In the genomic region with DNA sequence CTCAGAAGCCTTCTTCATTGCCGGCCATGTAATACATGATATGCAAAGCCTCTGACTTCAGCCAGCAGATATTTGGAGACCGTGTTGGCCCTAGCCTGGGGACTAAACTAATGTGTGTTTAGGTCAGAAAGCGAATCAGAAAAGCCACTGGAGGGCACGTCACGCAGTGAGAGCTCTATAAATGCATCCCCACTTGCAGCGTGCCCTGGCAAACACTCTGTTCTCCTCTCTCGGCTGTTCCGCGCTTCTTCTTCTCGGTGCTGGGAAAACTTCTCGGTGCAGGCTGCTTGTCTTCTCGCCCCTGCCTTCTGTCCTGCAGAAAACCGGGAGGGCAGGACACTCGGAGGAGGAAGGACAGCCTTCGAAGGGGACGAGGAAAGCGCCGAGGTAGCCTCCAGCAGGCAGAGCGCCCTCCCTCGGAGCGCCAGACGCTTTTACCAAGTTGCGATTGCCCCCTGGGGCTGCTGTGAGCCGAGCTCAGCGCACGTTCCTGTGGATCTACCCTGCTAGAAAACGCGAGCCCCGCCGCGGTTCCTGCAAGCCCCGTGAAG, we compare ENCODE assay signal across 8 mouse cellular contexts. TPM values are rescaled to one million over a fixed set of nuclear protein-coding genes. Genes with fewer than 3 reads are reported as not detected.
DNase-seq lines count a peak whose midpoint lies in the region; ATAC-seq and TF ChIP-seq lines count a peak whose summit lies in the region.

No protein-coding gene starts in this region.

- H3K4me1 ChIP-seq in forebrain, embryonic 12.5 days, result peaks cover 35% of the 10 kb centered on the region
- H3K4me1 ChIP-seq in limb, embryonic 15.5 days, result peaks cover 39% of the 10 kb centered on the region
- H3K4me1 ChIP-seq in neural tube, embryonic 15.5 days, result peaks cover 47% of the 10 kb centered on the region

- H3K79me3 ChIP-seq in C2C12 (ENCODE audit: low read depth), result no peaks in the 10 kb centered on the region

- no peaks in the 10 kb centered on the region for H3K27me3 ChIP-seq in C2C12 (ENCODE audit: control insufficient read depth, insufficient read depth, insufficient read length)
- H3K27me3 ChIP-seq in forebrain, embryonic 12.5 days, result peaks cover 87% of the 10 kb centered on the region
- peaks cover 83% of the 10 kb centered on the region for H3K27me3 ChIP-seq in limb, embryonic 15.5 days
- H3K27me3 ChIP-seq in neural tube, embryonic 15.5 days (replicated peaks), result peaks cover 90% of the 10 kb centered on the region

- 0 out of 2 replicates have a peak overlapping the region, but pooled peaks have one; percentile 42 for H3K9ac ChIP-seq in forebrain, embryonic 12.5 days
- peak overlapping the region; percentile 60 for H3K9ac ChIP-seq in limb, embryonic 15.5 days
- H3K9ac ChIP-seq in neural tube, embryonic 15.5 days (replicated peaks), result peak overlapping the region; percentile 54

- peaks cover 16% of the 10 kb centered on the region for H3K79me2 ChIP-seq in C2C12 (ENCODE audit: control insufficient read depth, insufficient read depth)

- TF ChIP-seq CTCF in C2C12 (IDR thresholded peaks at IDR 0.05; ENCODE audit: control insufficient read depth, insufficient read depth, insufficient read length), result peak; percentile 84

- H3K4me3 ChIP-seq in C2C12 (ENCODE audit: insufficient read depth, poor library complexity, severe bottlenecking), result peak overlapping the region; percentile 62
- H3K4me3 ChIP-seq in forebrain, embryonic 12.5 days (replicated peaks), result peak overlapping the region; percentile 51
- peak overlapping the region; percentile 59 for H3K4me3 ChIP-seq in limb, embryonic 15.5 days
- peak overlapping the region; percentile 57 for H3K4me3 ChIP-seq in neural tube, embryonic 15.5 days (replicated peaks)

- no peak overlapping the region for H3K27ac ChIP-seq in forebrain, embryonic 12.5 days
- no peak overlapping the region for H3K27ac ChIP-seq in limb, embryonic 15.5 days
- H3K27ac ChIP-seq in neural tube, embryonic 15.5 days (replicated peaks), result no peak overlapping the region

- H3ac ChIP-seq in C2C12 (ENCODE audit: control insufficient read depth, insufficient read length, low read depth), result peak overlapping the region; percentile 90

- DNase-seq in cerebellum, postnatal 25 days, result peak; percentile 17 to 30
- no peak for DNase-seq in cerebellum, adult 9-10 months
- no peak for DNase-seq in cerebellum, adult 11 months
- no peak for DNase-seq in adrenal gland, adult 8-10 months

- WGBS in forebrain, embryonic 12.5 days, result under 1% methylated on average over 31 of the region's 32 CpGs
- under 1% methylated on average over 32 of the region's 32 CpGs for WGBS in limb, embryonic 15.5 days
- under 1% methylated on average over 32 of the region's 32 CpGs for WGBS in neural tube, embryonic 15.5 days

- no peaks in the 10 kb centered on the region for H3K9me3 ChIP-seq in forebrain, embryonic 12.5 days
- H3K9me3 ChIP-seq in limb, embryonic 15.5 days, result no peaks in the 10 kb centered on the region
- H3K9me3 ChIP-seq in neural tube, embryonic 15.5 days (replicated peaks), result no peaks in the 10 kb centered on the region

- H3K36me3 ChIP-seq in C2C12 (ENCODE audit: control insufficient read depth, insufficient read depth), result no peaks in the 10 kb centered on the region
- H3K36me3 ChIP-seq in forebrain, embryonic 12.5 days (replicated peaks), result no peaks in the 10 kb centered on the region
- no peaks in the 10 kb centered on the region for H3K36me3 ChIP-seq in limb, embryonic 15.5 days
- no peaks in the 10 kb centered on the region for H3K36me3 ChIP-seq in neural tube, embryonic 15.5 days

- 0 out of 2 replicates have a peak, but pooled peaks have one; percentile 10 for ATAC-seq in forebrain, embryonic 12.5 days (ENCODE audit: low FRiP score)
- no peak for ATAC-seq in limb, embryonic 15.5 days (ENCODE audit: insufficient number of reproducible peaks, low FRiP score, low TSS enrichment, low read depth)
- peak; percentile 28; the same call in 1 of the 2 replicates for ATAC-seq in neural tube, embryonic 15.5 days (ENCODE audit: low FRiP score)

- peak overlapping the region; percentile 92 for H3K4me2 ChIP-seq in forebrain, embryonic 12.5 days
- peak overlapping the region; percentile 97 for H3K4me2 ChIP-seq in limb, embryonic 15.5 days
- H3K4me2 ChIP-seq in neural tube, embryonic 15.5 days, result peak overlapping the region; percentile 100

TF ChIP-seq in C2C12, 6 proteins besides CTCF, POLR2A, EP300 and RAD21:
- TF ChIP-seq USF1 (IDR thresholded peaks at IDR 0.05; ENCODE audit: low read depth) (no peak), MAX (IDR thresholded peaks at IDR 0.05) (peak; percentile 13)
TF ChIP-seq in C2C12: peak in this region for 1.

RNA-seq across cellular contexts. Expression of a gene that starts 0.7 kb away (rescaled TPM):
- polyA plus RNA-seq in C2C12 (2012; fragmentation: generic; extraction: Trizol), result 4.2 TPM
- polyA plus RNA-seq in forebrain, embryonic 12.5 days (2016; fragmentation: Nextera tagmentation; extraction: Ambion mirVana), result 0.14 and 0.28 TPM in 2 replicates
- 0.84 and 0.86 TPM in 2 replicates for polyA plus RNA-seq in limb, embryonic 15.5 days (2015; fragmentation: Nextera tagmentation; extraction: Ambion mirVana)
- polyA plus RNA-seq in neural tube, embryonic 15.5 days (2015; fragmentation: Nextera tagmentation; extraction: Ambion mirVana), result 0.10 and 0.52 TPM in 2 replicates
- total RNA-seq in adrenal gland, adult 8-10 months (2022), result under 1 TPM; 0.12 to 0.75 (median 0.46) TPM

Comparison
In these comparisons a context has a peak if more than half of its experiments do, and no peak if none do; other contexts are left out.
1. DNase-seq: peak in cerebellum, postnatal 25 days (2 of 2); none in cerebellum, adult 9-10 months (single experiment), cerebellum, adult 11 months (single experiment) and adrenal gland, adult 8-10 months (single experiment).
2. Peak in every context shown above with its lines, with median percentiles within 50 percentile points of each other: H3K4me3 ChIP-seq, H3K4me2 ChIP-seq and H3K9ac ChIP-seq.